Mouse (Mus musculus): Measurements from ENCODE around the gene Teddm1a. TPM values are rescaled to one million over a fixed set of nuclear protein-coding genes. Genes with fewer than 3 reads are reported as not detected.

Gene Teddm1a
- not detected in 2 replicates for polyA plus RNA-seq (2012; ENCODE audit: low replicate concordance)

DNA sequence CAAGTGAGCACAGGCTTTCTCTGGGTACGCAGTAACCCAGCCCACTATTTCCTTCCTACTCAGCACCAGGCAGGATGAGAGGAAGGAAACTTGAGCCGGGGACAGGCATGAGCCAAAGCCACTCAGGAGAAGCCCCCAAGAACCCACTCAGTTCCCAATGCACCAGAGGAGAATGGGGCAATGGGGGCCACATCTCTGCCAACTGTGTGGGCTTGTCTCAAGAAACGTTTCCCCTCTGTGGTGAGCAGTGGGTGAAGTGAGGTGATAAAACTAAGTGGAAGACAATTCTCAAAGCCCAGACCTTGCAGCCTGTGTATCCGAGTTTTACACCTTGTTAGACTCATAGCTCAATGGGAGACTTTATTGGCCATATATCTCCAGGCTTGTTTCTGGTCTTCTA, at the start of gene Teddm1a:
Gene Teddm1a (plus strand): TSS at position 301 of the 400 bp plus-strand sequence.

DNA sequence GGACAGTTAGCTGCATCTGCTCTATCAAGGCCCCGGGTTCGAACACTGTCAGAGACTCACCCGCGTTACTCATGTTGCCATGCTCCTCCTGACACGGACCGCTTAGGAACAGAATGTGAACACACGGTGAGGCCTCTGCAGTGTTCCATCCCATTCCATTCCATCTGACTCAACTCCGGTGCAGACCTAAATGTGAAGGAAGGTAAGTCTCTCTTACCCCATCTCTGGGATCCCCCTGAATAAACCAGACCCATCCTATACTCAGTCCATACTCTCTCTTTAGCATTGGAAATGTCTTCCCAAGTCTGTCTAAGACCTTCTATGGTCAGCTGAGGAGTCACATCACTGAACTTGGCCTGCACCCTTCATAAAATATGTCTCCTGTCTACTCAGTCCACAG, 47.5 kb upstream of the Teddm1a start, which contains the start of gene Rgsl1:
Gene Rgsl1 (minus strand): TSS at position 101 of the 400 bp plus-strand sequence.

DNA sequence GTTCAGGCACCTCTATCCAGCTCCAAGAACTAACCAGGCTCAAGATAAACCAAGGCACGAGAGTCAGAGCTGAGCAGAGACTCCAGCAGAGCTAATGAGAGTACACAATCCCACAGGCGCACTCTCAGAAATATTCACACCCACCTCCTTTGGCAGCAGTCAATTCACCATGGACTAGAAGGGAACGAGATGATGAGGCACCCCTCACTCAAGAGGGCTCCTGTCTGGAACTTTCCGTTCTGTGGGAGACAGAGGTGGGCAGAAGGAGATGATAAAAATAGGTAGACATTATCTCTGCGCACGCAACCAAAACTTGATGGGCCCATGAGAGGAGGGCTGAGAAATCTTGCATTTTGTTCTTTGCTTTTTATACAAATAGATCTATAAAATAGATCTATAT, 17.5 kb upstream of the Teddm1a start, which contains the start of gene Teddm1b:
Gene Teddm1b (plus strand): TSS at position 301 of the 400 bp plus-strand sequence.

DNA sequence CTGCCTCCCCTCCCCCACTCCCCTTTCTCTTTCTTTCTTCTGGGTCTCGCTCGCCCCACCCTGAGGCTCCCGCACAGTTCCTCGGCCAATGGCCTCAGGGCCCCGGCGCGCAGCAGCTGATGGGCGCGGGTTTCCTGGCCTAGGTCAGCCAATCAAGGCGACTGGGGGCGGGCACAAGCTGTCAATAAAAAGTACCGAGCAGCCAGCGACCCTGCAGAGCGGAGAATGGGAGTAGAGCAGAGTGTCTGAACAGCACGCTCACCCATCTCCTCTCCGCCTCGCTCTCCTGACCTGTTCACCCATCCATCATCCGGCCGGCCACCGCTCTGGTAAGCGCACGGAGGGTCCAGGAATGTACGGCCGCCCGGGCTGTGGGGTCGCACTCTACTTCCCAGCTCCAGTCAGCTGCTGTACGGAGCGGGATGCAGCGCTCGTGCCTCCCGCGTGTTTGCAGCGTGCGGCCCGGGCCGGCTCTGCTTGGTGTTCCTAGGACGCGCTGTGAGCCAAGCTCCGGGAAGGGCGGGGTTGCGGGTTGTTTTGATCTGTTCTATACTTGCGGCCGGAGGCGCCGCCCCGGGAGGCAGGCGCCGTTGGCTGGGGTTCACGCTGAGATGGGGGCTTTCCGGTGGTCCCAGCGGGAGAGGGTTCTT, 8.3 kb downstream of the Teddm1a start, which contains the start of the genes Glul and Teddm2:
Gene Glul (plus strand): TSS at position 214 of the 650 bp plus-strand sequence.
Gene Teddm2 (minus strand): TSS at position 498 of the 650 bp plus-strand sequence.

Other genes starting within 250 kb of the Teddm1a start
- 0.07 TPM in 1 of 2 replicates, not detected in the other for gene Rgs8, start 238.7 kb upstream of the Teddm1a start, polyA plus RNA-seq (2012; ENCODE audit: low replicate concordance)
- 0.38 and 0.71 TPM in 2 replicates for gene Rgs16, start 151.4 kb upstream of the Teddm1a start, polyA plus RNA-seq (2012; ENCODE audit: low replicate concordance)
- gene Rnasel, start 142.3 kb upstream of the Teddm1a start, polyA plus RNA-seq (2012; ENCODE audit: low replicate concordance), result 4.0 and 5.0 TPM in 2 replicates
- gene Rgsl1, start 47.6 kb upstream of the Teddm1a start, polyA plus RNA-seq (2012; ENCODE audit: low replicate concordance), result not detected in 2 replicates
- not detected in 2 replicates for gene Teddm1b, start 17.4 kb upstream of the Teddm1a start, polyA plus RNA-seq (2012; ENCODE audit: low replicate concordance)
- gene Glul, start 8.2 kb downstream of the Teddm1a start, polyA plus RNA-seq (2012; ENCODE audit: low replicate concordance), result 9.3 and 48.7 TPM in 2 replicates
- gene Teddm2, start 8.5 kb downstream of the Teddm1a start, polyA plus RNA-seq (2012; ENCODE audit: low replicate concordance), result 0.14 and 0.18 TPM in 2 replicates